Mouse (Mus musculus) CH12.LX (cell line): ENCODE results near the gene Prkcb. TPM values are rescaled to one million over a fixed set of nuclear protein-coding genes. Genes with fewer than 3 reads are reported as not detected.

Experiments used
- DNase-seq: peaks from one replicate; pipeline ENCODE4 v3.0.0-alpha.2; 2013; ENCODE audit errors: extremely low read depth
- H3K27ac ChIP-seq: 2 replicates; pipeline ENCODE4 v1.5.1; 2012; ENCODE audit warnings: low read depth, mild to moderate bottlenecking, control low read depth, moderate library complexity; ENCODE audit not compliant: insufficient read depth
- H3K27me3 ChIP-seq: replicated peaks from 2 replicates; pipeline ENCODE3; 2012; ENCODE audit warnings: inconsistent platforms
- H3K36me3 ChIP-seq, 2 experiments: replicated peaks in 1 of 2; 2 replicates each; pipeline versions ENCODE3 to v1.6.1; 2012; ENCODE audit warnings: inconsistent platforms in 1 of 2, low read length in 1 of 2, mild to moderate bottlenecking in 1 of 2, mixed read lengths in 1 of 2, moderate library complexity in 1 of 2; ENCODE audit not compliant: control insufficient read depth in 1 of 2, insufficient read depth in 1 of 2
- H3K4me1 ChIP-seq, 2 experiments: 2 replicates each; pipeline ENCODE4 v1.6.1; 2012; ENCODE audit warnings: inconsistent platforms in 1 of 2, moderate library complexity in 1 of 2; ENCODE audit not compliant: insufficient read depth in 2 of 2, control insufficient read depth in 1 of 2
- H3K4me2 ChIP-seq: 2 replicates; pipeline ENCODE4 v1.6.1; 2012; ENCODE audit warnings: low read depth, mild to moderate bottlenecking, control low read depth; ENCODE audit not compliant: poor library complexity, insufficient read depth, severe bottlenecking
- H3K4me3 ChIP-seq, 3 experiments: fragments of 150-350 bp in 1 of 3; sonication (generic) in 1 of 3; replicated peaks in 1 of 3; 2 replicates each; pipeline versions ENCODE3 to v1.5.1; 2011 to 2012; ENCODE audit warnings: low read depth in 2 of 3, low read length in 2 of 3, mild to moderate bottlenecking in 2 of 3, moderate library complexity in 2 of 3, control low read depth in 1 of 3, improper control_type of control experiment in 1 of 3, inconsistent platforms in 1 of 3, mixed read lengths in 1 of 3; ENCODE audit not compliant: poor library complexity in 1 of 3
- H3K79me2 ChIP-seq: replicated peaks from 2 replicates; pipeline ENCODE4 v1.6.1; 2012; ENCODE audit warnings: mild to moderate bottlenecking, moderate library complexity; ENCODE audit not compliant: control insufficient read depth, poor library complexity, insufficient read depth, severe bottlenecking; ENCODE audit errors: extremely low read depth
- H3K9ac ChIP-seq: 2 replicates; pipeline ENCODE4 v1.6.1; 2012; ENCODE audit warnings: low read depth, mild to moderate bottlenecking, control low read depth, moderate library complexity; ENCODE audit not compliant: insufficient read depth
- H3K9me3 ChIP-seq: replicated peaks from 2 replicates; pipeline ENCODE3; 2012; ENCODE audit warnings: low read length, inconsistent platforms, mixed read lengths
- CHD1 ChIP-seq: IDR thresholded peaks from 2 replicates; pipeline ENCODE4 v1.6.1; 2012; ENCODE audit warnings: low read depth, low read length, improper control_type of control experiment, inconsistent platforms
- E2F4 ChIP-seq: IDR thresholded peaks from 2 replicates; pipeline ENCODE4 v1.6.1; 2011; ENCODE audit warnings: low read depth, low read length, improper control_type of control experiment; ENCODE audit not compliant: insufficient replicate concordance
- ELF1 ChIP-seq: IDR thresholded peaks from 2 replicates; pipeline ENCODE4 v1.6.1; 2014; ENCODE audit warnings: low read depth, mild to moderate bottlenecking, inconsistent platforms, low read length, improper control_type of control experiment
- ETS1 ChIP-seq: conservative IDR thresholded peaks from 2 replicates; pipeline ENCODE4 v1.6.1; 2012; ENCODE audit warnings: low read depth, mild to moderate bottlenecking, inconsistent platforms, low read length, improper control_type of control experiment, moderate library complexity
- GABPA ChIP-seq: IDR thresholded peaks from 2 replicates; pipeline ENCODE4 v1.6.1; 2012; ENCODE audit warnings: low read depth, low read length, improper control_type of control experiment, inconsistent platforms; ENCODE audit not compliant: insufficient replicate concordance
- HCFC1 ChIP-seq: IDR thresholded peaks from 2 replicates; pipeline ENCODE4 v1.6.1; 2012; ENCODE audit warnings: low read depth, mild to moderate bottlenecking, inconsistent platforms, low read length, improper control_type of control experiment
- IRF4 ChIP-seq: IDR thresholded peaks from 2 replicates; pipeline ENCODE4 v1.6.1; 2014; ENCODE audit warnings: low read depth, mild to moderate bottlenecking, inconsistent platforms, low read length, improper control_type of control experiment
- JUN ChIP-seq: IDR thresholded peaks from 2 replicates; pipeline ENCODE4 v1.6.1; 2011; ENCODE audit warnings: low read depth, mild to moderate bottlenecking, low read length, improper control_type of control experiment, moderate library complexity; ENCODE audit not compliant: insufficient read depth
- JUND ChIP-seq: conservative IDR thresholded peaks from 2 replicates; pipeline ENCODE4 v1.6.1; 2011; ENCODE audit warnings: low read depth, low read length, improper control_type of control experiment
- KAT2A ChIP-seq: IDR thresholded peaks from 2 replicates; pipeline ENCODE4 v1.6.1; 2012; ENCODE audit warnings: low read length, improper control_type of control experiment, inconsistent platforms; ENCODE audit not compliant: insufficient replicate concordance
- MAFK ChIP-seq: IDR thresholded peaks from 2 replicates; pipeline ENCODE4 v1.6.1; 2011; ENCODE audit warnings: low read length, improper control_type of control experiment; ENCODE audit not compliant: insufficient replicate concordance
- MAX ChIP-seq: IDR thresholded peaks from 2 replicates; pipeline ENCODE4 v1.6.1; 2011; ENCODE audit warnings: low read length, improper control_type of control experiment
- MAZ ChIP-seq: IDR thresholded peaks from 2 replicates; pipeline ENCODE4 v1.6.1; 2012; ENCODE audit warnings: low read depth, mild to moderate bottlenecking, inconsistent platforms, low read length, improper control_type of control experiment, moderate library complexity
- MEF2A ChIP-seq: IDR thresholded peaks from 2 replicates; pipeline ENCODE4 v1.6.1; 2014; ENCODE audit warnings: low read depth, mild to moderate bottlenecking, inconsistent platforms, low read length, improper control_type of control experiment, borderline replicate concordance
- MYC ChIP-seq: IDR thresholded peaks from 2 replicates; pipeline ENCODE4 v1.6.1; 2011; ENCODE audit warnings: low read depth, mild to moderate bottlenecking, improper control_type of control experiment, low read length
- NELFE ChIP-seq: IDR thresholded peaks from 2 replicates; pipeline ENCODE4 v1.6.1; 2011; ENCODE audit warnings: low read depth, low read length, improper control_type of control experiment
- NRF1 ChIP-seq: IDR thresholded peaks from 2 replicates; pipeline ENCODE4 v1.6.1; 2014; ENCODE audit warnings: low read depth, mild to moderate bottlenecking, inconsistent platforms, low read length, improper control_type of control experiment, moderate library complexity
- POLR2AphosphoS2 ChIP-seq: IDR thresholded peaks from 2 replicates; pipeline ENCODE4 v1.6.1; 2011; ENCODE audit warnings: low read depth, low read length, improper control_type of control experiment
- SIN3A ChIP-seq: IDR thresholded peaks from 2 replicates; pipeline ENCODE4 v1.6.1; 2012; ENCODE audit warnings: low read length, improper control_type of control experiment, inconsistent platforms
- SMC3 ChIP-seq: IDR thresholded peaks from 2 replicates; pipeline ENCODE4 v1.6.1; 2011; ENCODE audit warnings: low read depth, low read length, improper control_type of control experiment
- TBP ChIP-seq: conservative IDR thresholded peaks from 2 replicates; pipeline ENCODE4 v1.6.1; 2011; ENCODE audit warnings: low read depth, low read length, improper control_type of control experiment
- UBTF ChIP-seq: IDR thresholded peaks from 2 replicates; pipeline ENCODE4 v1.6.1; 2012; ENCODE audit warnings: low read depth, mild to moderate bottlenecking, inconsistent platforms, low read length, improper control_type of control experiment, moderate library complexity
- USF1 ChIP-seq: IDR thresholded peaks from 2 replicates; pipeline ENCODE4 v1.6.1; 2014; ENCODE audit warnings: low read depth, mild to moderate bottlenecking, inconsistent platforms, low read length, improper control_type of control experiment
- ZC3H11A ChIP-seq: IDR thresholded peaks from 2 replicates; pipeline ENCODE4 v1.6.1; 2012; ENCODE audit warnings: low read depth, mild to moderate bottlenecking, inconsistent platforms, low read length, improper control_type of control experiment
- ZKSCAN1 ChIP-seq: IDR thresholded peaks from 2 replicates; pipeline ENCODE4 v1.6.1; 2012; ENCODE audit warnings: low read depth, inconsistent platforms, low read length, improper control_type of control experiment, borderline replicate concordance
- ZMIZ1 ChIP-seq: IDR thresholded peaks from 2 replicates; pipeline ENCODE4 v1.6.1; 2012; ENCODE audit warnings: low read depth, mild to moderate bottlenecking, inconsistent platforms, low read length, improper control_type of control experiment
- dilution Hi-C: fragments of 300-500 bp; cut with MboI; formaldehyde crosslinking; loops from 2 replicates; pipeline ENCODE4 v1.14.3; 2020; ENCODE audit warnings: low sequenced_read_pairs; ENCODE audit not compliant: extremely low pct_unique_long_range_greater_than_20kb, extremely low pct_ligation_motif_present
- in situ Hi-C: fragments of 300-500 bp; cut with MboI; formaldehyde crosslinking; loops from 3 replicates; pipeline ENCODE4 v1.14.3; 2019; ENCODE audit warnings: low sequenced_read_pairs, low pct_ligation_motif_present, low pct_unique_long_range_greater_than_20kb, mixed read lengths
- polyA plus RNA-seq: library from polyadenylated mRNA; unstranded; fragments of >175 nt; gene quantifications from 2 replicates; pipeline ENCODE4 v1.2.1, GENCODE M21; 2012; ENCODE audit warnings: low read depth; ENCODE audit not compliant: insufficient read length
- total RNA-seq, 2 experiments: library from RNA; depleted of rRNA; stranded (reverse); fragments of 300-350 nt in 1 of 2; fragments of >200 nt in 1 of 2; gene quantifications; 2 replicates each; pipeline ENCODE4 v1.2.3; 2012 to 2014

Prkcb gene
- total and polyA plus RNA-seq, 3 experiments = 323 to 463 (median 337) TPM

- no peak overlapping the region for H3K4me2 ChIP-seq
- H3K4me3 ChIP-seq = no peak overlapping the region
- TF ChIP-seq NRF1 (no peak), MEF2A (no peak), MYC (no peak), JUN (no peak), NELFE (no peak), POLR2AphosphoS2 (no peak), ETS1 (no peak), ZMIZ1 (no peak), MAZ (no peak), GABPA (no peak), SIN3A (no peak), MAFK (no peak), SMC3 (no peak)
- peaks cover 49 to 82% of the 10 kb centered on the region in 2 experiments for H3K36me3 ChIP-seq
- no peaks in the 10 kb centered on the region for H3K27me3 ChIP-seq
- H3K9me3 ChIP-seq = no peaks in the 10 kb centered on the region
- H3K27ac ChIP-seq = no peak overlapping the region
- no peak for DNase-seq
- H3K9ac ChIP-seq = no peak overlapping the region
- H3K4me1 ChIP-seq = peaks cover 3 to 28% of the 10 kb centered on the region in 2 experiments
- H3K79me2 ChIP-seq = peaks cover 26% of the 10 kb centered on the region
- in situ Hi-C loops (no loop called here), dilution Hi-C loops (no loop called here)
These were observed 140.6 kb downstream of the Prkcb start for GRCm38 (mm10) chr7:122429134-122429533.

- no peak for DNase-seq
- in situ Hi-C loops = no loop called here
- H3K9ac ChIP-seq = no peak overlapping the region
These were observed 143.8 kb downstream of the Prkcb start for GRCm38 (mm10) chr7:122432401-122432800.

More at GRCm38 (mm10) chr7:122432401-122432800, 143.8 kb downstream of the Prkcb start:
- TF ChIP-seq HCFC1 (no peak), ZMIZ1 (no peak), IRF4 (no peak), ZC3H11A (no peak), JUND (no peak), UBTF (no peak), KAT2A (no peak), GABPA (no peak), USF1 (no peak), E2F4 (no peak), MAX (no peak), ETS1 (no peak), TBP (no peak), ZKSCAN1 (no peak), SMC3 (no peak), ELF1 (no peak), JUN (no peak), CHD1 (no peak)
- Histone ChIP-seq H3K9me3 (no peaks in the 10 kb centered on the region), H3K79me2 (peaks cover 28% of the 10 kb centered on the region), H3K36me3 (peaks cover 57 to 84% of the 10 kb centered on the region in 2 experiments), H3K27ac (no peak overlapping the region), H3K4me1 (peaks cover 0 to 38% of the 10 kb centered on the region in 2 experiments; a peak in 3 of 4 replicates), H3K4me2 (no peak overlapping the region), H3K4me3 (no peak overlapping the region), H3K27me3 (no peaks in the 10 kb centered on the region)
- dilution Hi-C loops = no loop called here
